Mouse (Mus musculus) CH12.LX (cell line): ENCODE results near the gene Lrrc61.

Experiments
- CHD1 ChIP-seq: IDR thresholded peaks from 2 replicates; pipeline ENCODE4 v1.6.1; 2012; ENCODE audit warnings: low read depth, low read length, improper control_type of control experiment, inconsistent platforms
- CTCF ChIP-seq, 2 experiments: IDR thresholded peaks in 1 of 2; conservative IDR thresholded peaks in 1 of 2; 2 replicates each; pipeline ENCODE4 v1.5.1; 2011 to 2012; ENCODE audit warnings: low read depth in 2 of 2, low read length in 2 of 2, improper control_type of control experiment in 1 of 2, inconsistent platforms in 1 of 2, mild to moderate bottlenecking in 1 of 2, moderate library complexity in 1 of 2
- ELF1 ChIP-seq: IDR thresholded peaks from 2 replicates; pipeline ENCODE4 v1.6.1; 2014; ENCODE audit warnings: low read depth, mild to moderate bottlenecking, inconsistent platforms, low read length, improper control_type of control experiment
- MAZ ChIP-seq: IDR thresholded peaks from 2 replicates; pipeline ENCODE4 v1.6.1; 2012; ENCODE audit warnings: low read depth, mild to moderate bottlenecking, inconsistent platforms, low read length, improper control_type of control experiment, moderate library complexity
- MEF2A ChIP-seq: IDR thresholded peaks from 2 replicates; pipeline ENCODE4 v1.6.1; 2014; ENCODE audit warnings: low read depth, mild to moderate bottlenecking, inconsistent platforms, low read length, improper control_type of control experiment, borderline replicate concordance
- POLR2A ChIP-seq: IDR thresholded peaks from 2 replicates; pipeline ENCODE4 v1.6.1; 2011; ENCODE audit warnings: low read depth, mild to moderate bottlenecking, improper control_type of control experiment, low read length
- POLR2AphosphoS2 ChIP-seq: IDR thresholded peaks from 2 replicates; pipeline ENCODE4 v1.6.1; 2011; ENCODE audit warnings: low read depth, low read length, improper control_type of control experiment
- RAD21 ChIP-seq: IDR thresholded peaks from 2 replicates; pipeline ENCODE4 v1.6.1; 2011; ENCODE audit warnings: low read depth, mild to moderate bottlenecking, low read length, improper control_type of control experiment, moderate library complexity
- SIN3A ChIP-seq: IDR thresholded peaks from 2 replicates; pipeline ENCODE4 v1.6.1; 2012; ENCODE audit warnings: low read length, improper control_type of control experiment, inconsistent platforms
- SMC3 ChIP-seq: IDR thresholded peaks from 2 replicates; pipeline ENCODE4 v1.6.1; 2011; ENCODE audit warnings: low read depth, low read length, improper control_type of control experiment
- TBP ChIP-seq: conservative IDR thresholded peaks from 2 replicates; pipeline ENCODE4 v1.6.1; 2011; ENCODE audit warnings: low read depth, low read length, improper control_type of control experiment
- ZNF384 ChIP-seq: IDR thresholded peaks from 2 replicates; pipeline ENCODE4 v1.6.1; 2012; ENCODE audit warnings: low read depth, low read length, improper control_type of control experiment, inconsistent platforms

GRCm38 (mm10) chr6:48591221-48591845, 36.7 kb downstream of the Lrrc61 start:
- TF ChIP-seq CTCF (conservative IDR thresholded peaks at IDR 0.05 in 1 of 2, IDR thresholded peaks at IDR 0.05 in 1 of 2; ENCODE audit: low read depth in 2 of 2, low read length in 2 of 2) = no peak
- no peak for TF ChIP-seq POLR2A
- no peak for TF ChIP-seq TBP
- no peak for TF ChIP-seq POLR2AphosphoS2
- TF ChIP-seq CHD1 = no peak
- no peak for TF ChIP-seq MEF2A
- no peak for TF ChIP-seq SMC3
- TF ChIP-seq MAZ = no peak
- TF ChIP-seq SIN3A = no peak
- no peak for TF ChIP-seq ELF1
- no peak for TF ChIP-seq RAD21
- TF ChIP-seq ZNF384 = no peak
